Mouse (Mus musculus) frontal cortex, postnatal 14 days (tissue): Measurements from ENCODE around the gene Phc3.
"Not testable (repeated sequence)": the region's sequence is repeated elsewhere in the genome, so short reads cannot be mapped to it uniquely, and the experiment has no call there.

Source experiments
- DNase-seq, 2 experiments: peaks; one replicate each; pipeline ENCODE4 v3.0.0; 2022; ENCODE audit warnings: low spot score in 2 of 2

Gene Phc3

DNA sequence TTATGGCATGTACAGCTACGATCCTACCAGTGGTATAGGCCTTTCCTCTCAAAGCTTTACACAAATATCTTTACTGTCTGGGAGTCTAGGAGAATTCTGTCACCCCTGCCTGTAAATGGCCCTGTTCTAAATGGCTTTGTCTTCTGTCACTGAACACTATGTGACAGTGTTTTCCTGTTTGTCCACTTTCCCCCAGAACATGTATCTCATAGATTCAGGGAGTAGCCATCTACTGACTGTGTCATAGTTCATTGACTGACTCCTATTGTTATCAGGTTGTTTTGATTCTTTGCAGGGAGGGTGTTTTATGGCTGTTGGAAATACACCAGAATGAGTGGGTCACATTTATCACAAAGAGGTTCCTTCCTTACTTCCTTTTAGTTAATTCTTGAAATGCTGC, 99.2 kb downstream of the Phc3 start:
- DNase-seq, result no peak

DNA sequence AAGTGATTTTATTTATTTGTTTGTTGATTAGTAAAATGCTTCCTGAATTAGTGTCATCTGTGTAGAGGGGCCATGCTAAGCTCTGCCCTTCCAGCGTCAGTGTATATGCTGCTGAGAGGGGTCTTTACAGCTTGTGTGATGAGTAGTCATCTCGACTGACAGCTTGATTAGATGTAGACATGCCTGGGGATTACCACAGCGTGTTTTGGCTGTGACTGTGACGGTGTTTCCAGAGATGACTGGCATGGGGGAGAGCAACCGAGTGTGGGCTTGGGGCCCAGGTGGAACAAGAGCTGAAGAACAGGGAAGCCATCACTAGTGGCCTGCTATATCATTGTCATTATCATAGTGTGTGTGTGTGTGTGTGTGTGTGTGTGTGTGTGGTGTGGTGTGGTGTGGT, 100.6 kb downstream of the Phc3 start:
- no peak for DNase-seq

DNA sequence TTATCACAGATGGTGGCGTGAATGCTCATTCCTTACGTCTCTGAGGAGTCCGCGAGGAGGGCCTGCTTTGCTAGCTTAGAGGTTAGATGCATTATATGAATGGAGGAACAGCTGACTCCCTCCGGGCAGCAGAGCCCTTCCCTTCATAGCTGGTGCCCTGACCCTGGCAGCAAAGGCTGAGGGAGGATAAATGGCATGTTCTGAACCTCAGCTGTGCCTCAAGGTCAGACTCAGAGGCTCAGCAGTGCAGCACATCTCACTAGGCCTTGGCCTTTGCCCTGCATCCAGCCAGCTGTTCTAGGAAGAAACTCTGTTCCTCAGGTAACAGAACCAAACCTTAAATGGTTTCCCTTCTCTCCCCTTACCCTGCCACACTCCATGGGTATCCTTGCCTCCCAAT, 101.0 kb downstream of the Phc3 start:
- DNase-seq, result no peak

GRCm38 (mm10) chr3:30864640-30865039, 104.6 kb downstream of the Phc3 start:
- no peak for DNase-seq

DNA sequence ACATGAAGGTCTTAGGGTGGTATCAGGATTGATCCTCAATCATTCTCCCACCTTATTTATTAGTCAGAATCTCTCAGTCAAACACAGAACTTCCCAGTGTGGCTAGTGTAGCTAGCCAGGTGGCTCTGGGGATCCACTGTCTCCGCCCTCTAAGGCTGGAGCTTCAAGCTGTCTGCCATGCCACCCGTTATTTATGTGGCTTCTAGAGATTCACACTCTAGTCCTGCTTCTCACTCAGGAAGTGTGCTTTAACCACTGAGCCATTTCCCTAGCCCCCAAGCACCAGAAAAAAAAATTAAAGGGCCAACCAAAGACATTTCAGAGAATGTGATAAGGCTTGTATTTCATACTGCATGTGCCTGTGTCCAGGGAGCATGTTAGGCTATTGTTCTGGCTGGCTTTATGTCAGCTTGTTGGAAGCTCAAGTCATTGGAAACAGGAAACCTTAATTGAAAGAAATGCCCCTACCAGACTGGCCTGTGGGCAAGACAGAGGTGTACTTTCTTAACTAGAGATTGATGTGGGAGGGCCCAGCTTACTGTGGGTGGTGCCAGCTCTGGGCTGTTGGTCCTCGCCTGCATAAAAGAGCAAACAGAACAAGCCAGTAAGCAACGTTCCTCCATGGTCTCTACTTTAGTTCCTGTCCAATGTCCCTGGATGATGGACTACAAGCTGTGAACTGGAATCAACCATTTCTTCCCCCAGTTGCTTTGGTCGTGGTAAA, 105.3 kb downstream of the Phc3 start:
- DNase-seq, result no peak

- DNase-seq, result no peak
Measured at GRCm38 (mm10) chr3:30860705-30861104, 108.5 kb downstream of the Phc3 start.

DNA sequence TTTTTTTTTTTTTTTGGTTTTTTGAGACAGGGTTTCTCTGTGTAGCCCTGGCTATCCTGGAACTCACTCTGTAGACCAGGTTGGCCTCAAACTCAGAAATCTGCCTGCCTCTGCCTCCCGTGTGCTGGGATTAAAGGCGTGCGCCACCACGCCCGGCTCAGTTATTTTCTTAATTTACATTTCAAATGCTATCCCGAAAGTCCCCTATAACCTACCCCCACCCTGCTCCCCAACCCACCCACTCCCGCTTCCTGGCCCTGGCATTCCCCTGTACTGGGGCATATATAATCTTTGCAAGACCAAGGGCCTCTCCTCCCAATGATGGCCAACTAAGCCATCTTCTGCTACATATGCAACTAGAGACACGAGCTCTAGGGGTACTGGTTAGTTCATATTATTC, 109.6 kb downstream of the Phc3 start:
- not testable (repeated sequence) for DNase-seq

DNA sequence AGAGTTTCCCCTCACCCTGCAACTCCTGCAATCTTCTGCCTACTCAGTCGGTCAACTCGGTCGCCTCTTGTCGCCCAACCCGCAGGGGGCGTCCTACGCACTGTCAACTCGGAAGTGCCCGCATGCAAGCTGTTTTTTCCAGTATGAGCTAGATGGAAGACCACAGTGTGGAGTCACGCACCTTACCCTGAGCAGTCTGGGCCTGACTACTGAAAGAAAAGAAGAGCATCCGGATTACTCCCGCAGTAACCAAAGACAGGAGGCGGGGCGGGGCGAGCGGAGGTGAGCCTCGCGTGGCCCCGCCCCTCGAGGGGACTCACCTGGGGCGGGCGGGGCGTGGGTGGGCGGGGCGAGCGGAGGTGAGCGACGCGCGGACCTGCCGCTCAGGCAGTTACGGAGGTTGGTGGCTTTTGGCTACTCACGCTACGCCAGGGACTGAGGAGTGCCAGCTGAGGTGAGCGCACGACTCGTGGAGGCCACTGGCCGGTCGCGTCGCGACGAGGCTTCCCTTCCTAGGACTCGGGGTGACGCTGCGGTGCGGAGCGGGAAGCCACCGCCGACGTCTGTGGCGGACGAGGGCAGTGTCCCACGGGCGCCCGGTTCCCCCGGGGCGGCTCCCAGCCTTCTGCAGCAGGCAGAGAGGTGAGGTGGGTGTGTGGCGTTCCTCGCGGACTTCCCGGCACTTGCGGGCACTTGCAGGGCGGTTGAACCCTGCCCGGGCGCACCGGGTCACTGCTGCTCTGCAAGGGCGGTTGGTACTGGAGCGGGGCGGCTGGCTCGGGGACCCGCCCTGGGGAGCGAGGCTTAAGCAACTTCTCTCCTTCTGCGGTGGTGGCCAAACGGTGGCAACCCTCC, 113.4 kb downstream of the Phc3 start, which contains the start of gene Gpr160:
Gene Gpr160 (plus strand): TSS at position 347 of the 855 bp plus-strand sequence.
- peak; percentile 26 to 39 for DNase-seq

GRCm38 (mm10) chr3:30853596-30853995, 115.6 kb downstream of the Phc3 start:
- no peak for DNase-seq

- no peak for DNase-seq
Measured at GRCm38 (mm10) chr3:30851422-30851821, 117.8 kb downstream of the Phc3 start.
